Mouse (Mus musculus): ENCODE results near the gene Cacng8. TPM values are rescaled to one million over a fixed set of nuclear protein-coding genes. Genes with fewer than 3 reads are reported as not detected.
A peak's percentile ranks its signal among the peaks of the same experiment; 100 is the strongest.

Gene Cacng8
- 0.11 TPM in 1 of 2 replicates, not detected in the other for polyA plus RNA-seq (2012; rRNA removed)

- no peaks in the 10 kb centered on the region for H3K36me3 ChIP-seq (ENCODE audit: control insufficient read depth, insufficient read depth, low read length)
- 0 out of 2 replicates have a peak, but pooled peaks cover 3% of the 10 kb centered on the region for H3K4me1 ChIP-seq (ENCODE audit: control insufficient read depth, insufficient read depth, low read length)
- 2% methylated on average over 7 of the region's 7 CpGs for WGBS
- no peak for DNase-seq
- H3K27ac ChIP-seq (ENCODE audit: insufficient read depth, low read depth, low read length): no peak within 1 kb of the TSS
- TF ChIP-seq POLR2A (IDR thresholded peaks at IDR 0.05; ENCODE audit: low read depth, low read length) (no peak), CTCF (conservative IDR thresholded peaks at IDR 0.05; ENCODE audit: insufficient read depth, insufficient read length, low read depth, low read length) (no peak)
- peak within 1 kb of the TSS; percentile 1; the same call in 1 of the 2 replicates for H3K4me3 ChIP-seq (ENCODE audit: insufficient read depth, low read depth, low read length)
- no peaks in the 10 kb centered on the region for H3K27me3 ChIP-seq (replicated peaks; ENCODE audit: control insufficient read depth, insufficient read depth, low read length)
Observed at GRCm38 (mm10) chr7:3390413-3391080, at the start of gene Cacng8. Gene Cacng8 (plus strand): TSS chr7:3390683.

- 93% methylated on average over 3 of the region's 3 CpGs for WGBS
- no peaks in the 10 kb centered on the region for H3K4me1 ChIP-seq (ENCODE audit: control insufficient read depth, insufficient read depth, low read length)
Observed at GRCm38 (mm10) chr7:3343861-3344260, 46.6 kb upstream of the Cacng8 start.

DNA sequence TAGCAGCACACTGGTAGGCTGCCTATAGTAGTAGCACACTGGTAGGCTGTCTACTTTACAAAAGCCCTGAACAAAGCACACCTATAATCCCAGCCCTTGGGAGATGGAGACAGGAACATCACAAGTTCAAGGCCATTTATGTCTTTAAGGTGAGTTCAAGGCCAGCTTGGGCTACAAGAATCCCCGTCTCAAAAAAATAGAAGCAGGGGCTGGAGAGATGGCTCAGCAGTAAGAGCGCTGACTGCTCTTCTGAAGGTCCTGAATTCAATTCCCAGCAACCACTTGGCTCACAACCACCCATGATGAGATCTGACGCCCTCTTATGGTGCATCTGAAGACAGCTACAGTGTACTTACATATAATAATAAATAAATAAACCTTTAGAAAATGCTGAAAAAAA is 45.2 kb upstream of the Cacng8 start:
- DNase-seq: no peak
- TF ChIP-seq CTCF (conservative IDR thresholded peaks at IDR 0.05; ENCODE audit: insufficient read depth, insufficient read length, low read depth, low read length) (no peak), POLR2A (IDR thresholded peaks at IDR 0.05; ENCODE audit: low read depth, low read length) (no peak)
- no peaks in the 10 kb centered on the region for H3K27me3 ChIP-seq (replicated peaks; ENCODE audit: control insufficient read depth, insufficient read depth, low read length)
- no peak overlapping the region for H3K4me3 ChIP-seq (ENCODE audit: insufficient read depth, low read depth, low read length)
- H3K4me1 ChIP-seq (ENCODE audit: control insufficient read depth, insufficient read depth, low read length): no peaks in the 10 kb centered on the region
- WGBS: 98% methylated on average over 3 of the region's 3 CpGs
- H3K36me3 ChIP-seq (ENCODE audit: control insufficient read depth, insufficient read depth, low read length): no peaks in the 10 kb centered on the region
- no peak overlapping the region for H3K27ac ChIP-seq (ENCODE audit: insufficient read depth, low read depth, low read length)

More at GRCm38 (mm10) chr7:3343861-3344260, 46.6 kb upstream of the Cacng8 start:
- no peak overlapping the region for H3K27ac ChIP-seq (ENCODE audit: insufficient read depth, low read depth, low read length)
- no peaks in the 10 kb centered on the region for H3K36me3 ChIP-seq (ENCODE audit: control insufficient read depth, insufficient read depth, low read length)
- no peak for TF ChIP-seq POLR2A (IDR thresholded peaks at IDR 0.05; ENCODE audit: low read depth, low read length)
- no peak for TF ChIP-seq CTCF (conservative IDR thresholded peaks at IDR 0.05; ENCODE audit: insufficient read depth, insufficient read length, low read depth, low read length)
- no peaks in the 10 kb centered on the region for H3K27me3 ChIP-seq (replicated peaks; ENCODE audit: control insufficient read depth, insufficient read depth, low read length)
- no peak overlapping the region for H3K4me3 ChIP-seq (ENCODE audit: insufficient read depth, low read depth, low read length)
- DNase-seq: no peak

- Histone ChIP-seq H3K27me3 (replicated peaks; ENCODE audit: control insufficient read depth, insufficient read depth, low read length) (no peaks in the 10 kb centered on the region), H3K4me1 (ENCODE audit: control insufficient read depth, insufficient read depth, low read length) (no peaks in the 10 kb centered on the region), H3K36me3 (ENCODE audit: control insufficient read depth, insufficient read depth, low read length) (no peaks in the 10 kb centered on the region), H3K4me3 (ENCODE audit: insufficient read depth, low read depth, low read length) (no peak overlapping the region), H3K27ac (ENCODE audit: insufficient read depth, low read depth, low read length) (no peak overlapping the region)
- WGBS: 56% methylated on average over 20 of the region's 20 CpGs
- no peak for DNase-seq
- no peak for TF ChIP-seq POLR2A (IDR thresholded peaks at IDR 0.05; ENCODE audit: low read depth, low read length)
Observed at GRCm38 (mm10) chr7:3347366-3348287, 42.9 kb upstream of the Cacng8 start.

- no peaks in the 10 kb centered on the region for H3K4me1 ChIP-seq (ENCODE audit: control insufficient read depth, insufficient read depth, low read length)
- H3K27ac ChIP-seq (ENCODE audit: insufficient read depth, low read depth, low read length): no peak overlapping the region
- no peaks in the 10 kb centered on the region for H3K27me3 ChIP-seq (replicated peaks; ENCODE audit: control insufficient read depth, insufficient read depth, low read length)
- H3K4me3 ChIP-seq (ENCODE audit: insufficient read depth, low read depth, low read length): no peak overlapping the region
- DNase-seq: no peak
- TF ChIP-seq POLR2A (IDR thresholded peaks at IDR 0.05; ENCODE audit: low read depth, low read length): no peak
- TF ChIP-seq CTCF (conservative IDR thresholded peaks at IDR 0.05; ENCODE audit: insufficient read depth, insufficient read length, low read depth, low read length): no peak
- WGBS: 80% methylated on average over 5 of the region's 5 CpGs
- no peaks in the 10 kb centered on the region for H3K36me3 ChIP-seq (ENCODE audit: control insufficient read depth, insufficient read depth, low read length)
Observed at GRCm38 (mm10) chr7:3348326-3348725, 42.2 kb upstream of the Cacng8 start.

DNA sequence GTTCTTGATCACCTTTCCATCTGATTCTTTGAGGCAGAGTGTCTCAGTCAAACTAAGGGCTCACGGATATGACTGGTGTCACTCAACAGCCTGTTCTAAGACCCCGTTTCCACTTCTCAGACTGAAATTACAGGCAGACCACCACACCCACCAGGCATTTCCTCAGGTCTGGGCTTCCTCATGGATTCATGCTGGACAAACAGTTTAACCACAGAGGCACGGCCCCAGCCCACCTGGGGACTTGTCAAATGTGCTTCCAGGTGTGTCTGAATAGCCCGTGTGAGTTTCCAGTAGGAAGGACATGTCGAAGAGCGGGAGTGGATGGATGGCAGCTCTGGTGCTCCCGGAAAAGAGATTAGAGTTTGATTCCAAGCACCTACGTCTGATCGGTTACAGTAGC is 40.7 kb upstream of the Cacng8 start:
- TF ChIP-seq CTCF (conservative IDR thresholded peaks at IDR 0.05; ENCODE audit: insufficient read depth, insufficient read length, low read depth, low read length) (no peak), POLR2A (IDR thresholded peaks at IDR 0.05; ENCODE audit: low read depth, low read length) (no peak)
- no peaks in the 10 kb centered on the region for H3K27me3 ChIP-seq (replicated peaks; ENCODE audit: control insufficient read depth, insufficient read depth, low read length)
- no peaks in the 10 kb centered on the region for H3K36me3 ChIP-seq (ENCODE audit: control insufficient read depth, insufficient read depth, low read length)
- no peak overlapping the region for H3K27ac ChIP-seq (ENCODE audit: insufficient read depth, low read depth, low read length)
- WGBS: 87% methylated on average over 9 of the region's 9 CpGs
- DNase-seq: no peak
- H3K4me3 ChIP-seq (ENCODE audit: insufficient read depth, low read depth, low read length): no peak overlapping the region
- no peaks in the 10 kb centered on the region for H3K4me1 ChIP-seq (ENCODE audit: control insufficient read depth, insufficient read depth, low read length)

- Histone ChIP-seq H3K27ac (ENCODE audit: insufficient read depth, low read depth, low read length) (no peak overlapping the region), H3K36me3 (ENCODE audit: control insufficient read depth, insufficient read depth, low read length) (no peaks in the 10 kb centered on the region), H3K4me1 (ENCODE audit: control insufficient read depth, insufficient read depth, low read length) (no peaks in the 10 kb centered on the region), H3K27me3 (replicated peaks; ENCODE audit: control insufficient read depth, insufficient read depth, low read length) (no peaks in the 10 kb centered on the region), H3K4me3 (ENCODE audit: insufficient read depth, low read depth, low read length) (no peak overlapping the region)
- TF ChIP-seq CTCF (conservative IDR thresholded peaks at IDR 0.05; ENCODE audit: insufficient read depth, insufficient read length, low read depth, low read length): no peak
- TF ChIP-seq POLR2A (IDR thresholded peaks at IDR 0.05; ENCODE audit: low read depth, low read length): no peak
- WGBS: 90% methylated on average over 1 of the region's 1 CpGs
- DNase-seq: no peak
Observed at GRCm38 (mm10) chr7:3351536-3351935, 38.9 kb upstream of the Cacng8 start.
